Mouse (Mus musculus) adrenal gland, postnatal 4 days (tissue): Measurements from ENCODE around the gene Gm29133. TPM values are rescaled to one million over a fixed set of nuclear protein-coding genes. Genes with fewer than 3 reads are reported as not detected.

ENCODE experiments used
- DNase-seq, 2 experiments: peaks; one replicate each; pipeline ENCODE4 v3.0.0; 2021 to 2022; ENCODE audit warnings: low spot score in 2 of 2, mixed read lengths in 2 of 2
- long read RNA-seq, 2 experiments: library from polyadenylated mRNA; stranded (forward); transcript quantifications; one replicate each; pipeline ENCODE4 v2.0.0; 2021
- total RNA-seq, 2 experiments: library from RNA; stranded (reverse); gene quantifications; 2 replicates each; pipeline ENCODE4 v1.2.3; 2021

The Gm29133 gene
- total RNA-seq = not detected
- long read RNA-seq, experiment 1 = 0 reads
- long read RNA-seq, experiment 2 = 0 reads

DNA sequence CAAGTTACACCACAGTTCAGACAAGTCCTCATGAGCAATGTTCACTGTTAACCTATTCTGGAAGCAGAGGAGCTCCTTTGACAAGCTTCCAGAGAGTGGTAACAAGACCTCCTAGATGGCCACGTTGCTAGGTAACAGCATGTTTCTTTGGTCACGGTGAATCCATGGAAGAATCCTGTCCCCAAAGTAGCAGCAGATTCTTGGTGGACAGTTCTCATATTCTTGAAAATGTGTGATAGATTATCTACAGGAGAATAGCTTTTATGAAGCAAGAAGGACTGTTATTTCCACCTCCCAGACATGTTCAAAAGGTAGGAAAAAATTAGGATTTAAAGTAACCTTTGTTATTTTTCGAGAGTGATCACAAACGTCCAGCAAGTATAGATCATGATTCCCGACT is at the start of gene Gm29133:
Gene Gm29133 (plus strand): TSS at position 301 of the 400 bp plus-strand sequence.
- DNase-seq = no peak

DNA sequence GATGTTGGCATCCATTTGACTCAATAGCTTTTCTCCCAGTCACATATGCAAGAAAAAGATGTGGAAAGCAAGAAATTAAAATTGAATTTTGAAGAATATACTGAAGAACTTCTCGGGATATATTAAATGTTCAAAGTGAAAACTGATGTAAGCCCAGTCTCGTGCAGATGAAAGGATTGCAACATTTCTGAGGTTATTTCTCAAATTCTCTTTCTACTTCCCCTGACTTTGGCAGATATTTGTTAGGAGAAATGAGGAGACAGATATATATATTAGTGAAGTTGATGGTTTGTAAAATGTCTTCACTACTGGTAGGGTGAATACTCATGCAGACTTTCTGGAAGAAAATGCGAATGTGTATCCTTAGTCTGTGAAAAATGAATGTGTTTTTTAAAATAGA is 48.9 kb upstream of the Gm29133 start:
- no peak for DNase-seq

DNA sequence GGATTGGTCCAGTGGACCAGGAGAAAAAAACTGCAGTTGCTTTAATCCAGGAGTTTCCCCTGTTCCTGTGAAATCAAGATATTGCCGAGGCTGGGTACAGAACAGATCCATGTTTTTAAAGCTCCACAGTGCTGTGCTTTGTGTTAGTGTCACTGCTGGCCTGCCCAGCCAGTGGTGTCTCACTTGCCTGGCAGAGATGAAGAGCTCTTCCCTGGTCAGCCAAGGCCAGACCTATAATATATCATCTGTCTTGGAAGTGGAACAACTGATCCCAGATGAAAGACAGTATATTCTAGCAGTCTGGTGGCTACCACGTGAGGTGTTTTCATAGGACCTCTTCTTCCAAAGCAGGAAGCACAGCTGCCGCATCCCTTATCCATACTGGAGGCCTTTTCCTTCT is 46.7 kb upstream of the Gm29133 start:
- DNase-seq = no peak

DNA sequence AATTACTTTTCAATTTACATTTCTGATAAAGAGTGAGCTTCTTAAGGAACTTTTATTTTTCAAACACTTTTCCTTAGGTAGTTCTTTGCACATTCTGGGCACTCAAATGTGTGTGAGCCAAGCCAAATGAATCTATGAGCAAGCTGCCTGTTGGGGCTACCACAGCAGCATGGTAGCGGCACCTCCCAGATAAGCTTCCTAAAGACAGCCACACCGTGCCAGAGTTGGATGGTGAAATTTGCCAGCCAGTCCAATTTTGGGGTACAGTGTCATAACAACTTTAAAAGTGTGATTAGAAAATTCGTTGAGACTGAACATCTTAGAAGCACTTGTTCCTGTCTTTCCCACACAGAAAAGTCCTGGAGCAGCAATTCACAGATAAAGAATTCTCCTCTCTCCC is 41.5 kb upstream of the Gm29133 start:
- no peak for DNase-seq

DNA sequence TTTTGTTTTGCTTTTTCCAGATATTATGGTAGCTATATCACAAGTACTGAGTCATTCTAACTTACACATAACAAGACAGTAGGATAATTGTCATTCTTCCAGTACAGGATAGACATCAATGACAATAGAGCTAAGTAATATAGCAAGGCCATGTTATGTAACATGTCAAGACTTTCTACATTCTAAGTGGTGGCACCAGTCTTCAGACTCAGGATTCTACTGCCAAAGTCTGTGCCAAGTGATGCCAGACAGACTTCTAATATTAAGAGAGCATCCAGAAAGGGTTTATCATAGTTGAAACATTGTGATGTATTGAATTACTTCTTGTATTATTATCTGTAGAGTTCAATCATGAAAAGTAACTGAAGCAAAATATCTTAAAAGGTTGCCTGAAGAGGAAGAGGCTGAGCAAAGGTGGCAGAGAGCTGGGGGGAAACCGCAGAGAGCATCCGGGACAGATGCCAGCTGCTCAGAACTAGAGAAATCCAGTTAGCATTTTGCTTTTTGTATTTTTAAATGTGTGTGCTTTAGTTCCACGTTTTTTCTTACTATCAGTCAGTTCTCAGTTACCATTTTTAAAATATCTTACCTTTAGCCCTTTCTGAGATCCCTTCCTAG is 34.2 kb upstream of the Gm29133 start:
- no peak for DNase-seq

DNA sequence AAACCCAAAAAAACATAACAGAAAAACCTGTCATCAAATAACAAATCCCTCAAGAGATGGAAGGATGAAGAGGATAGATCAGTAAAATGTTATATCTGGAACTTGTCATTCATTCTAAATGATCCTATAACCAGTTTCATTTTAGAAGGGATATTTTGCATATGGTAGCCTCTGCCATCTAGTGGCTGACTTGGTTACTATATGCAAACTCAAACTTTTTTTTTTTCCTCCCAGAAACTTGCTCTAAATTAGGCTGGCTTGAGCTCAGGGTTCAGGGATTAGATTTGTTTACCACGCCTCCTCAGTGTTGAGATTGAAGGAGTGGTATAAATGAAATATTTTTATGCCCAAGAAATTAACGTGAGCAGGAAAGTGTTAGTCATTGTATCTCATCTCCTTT is 27.3 kb upstream of the Gm29133 start:
- DNase-seq = no peak

DNA sequence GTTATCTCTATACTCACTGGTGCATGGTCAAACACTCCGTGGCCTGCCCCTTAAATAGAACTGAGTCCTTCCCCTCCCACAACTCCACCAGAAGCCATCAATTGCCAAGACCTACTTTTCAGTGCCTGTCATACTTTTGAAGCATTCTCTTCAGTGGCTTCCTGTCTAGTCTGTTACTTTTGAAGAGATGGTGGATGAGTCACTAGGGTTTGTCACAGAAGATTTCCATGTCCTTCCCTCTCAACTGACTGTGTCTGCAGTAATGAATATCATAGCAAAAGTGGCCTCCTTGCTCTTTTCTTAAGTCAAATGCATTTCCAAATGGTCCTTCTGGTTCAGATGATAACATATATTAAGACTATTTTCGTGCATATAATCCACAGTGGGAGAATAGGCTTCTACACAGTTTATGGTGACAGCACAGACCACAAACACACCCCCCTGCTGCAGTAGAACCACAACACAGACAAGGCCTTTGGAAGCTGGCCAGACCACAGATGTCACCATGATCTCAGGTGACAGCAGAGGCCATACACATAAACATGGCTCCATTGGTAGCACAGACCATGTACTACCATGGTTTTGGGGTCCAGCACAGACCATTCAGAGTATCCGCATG is 16.9 kb upstream of the Gm29133 start:
- DNase-seq = no peak

DNA sequence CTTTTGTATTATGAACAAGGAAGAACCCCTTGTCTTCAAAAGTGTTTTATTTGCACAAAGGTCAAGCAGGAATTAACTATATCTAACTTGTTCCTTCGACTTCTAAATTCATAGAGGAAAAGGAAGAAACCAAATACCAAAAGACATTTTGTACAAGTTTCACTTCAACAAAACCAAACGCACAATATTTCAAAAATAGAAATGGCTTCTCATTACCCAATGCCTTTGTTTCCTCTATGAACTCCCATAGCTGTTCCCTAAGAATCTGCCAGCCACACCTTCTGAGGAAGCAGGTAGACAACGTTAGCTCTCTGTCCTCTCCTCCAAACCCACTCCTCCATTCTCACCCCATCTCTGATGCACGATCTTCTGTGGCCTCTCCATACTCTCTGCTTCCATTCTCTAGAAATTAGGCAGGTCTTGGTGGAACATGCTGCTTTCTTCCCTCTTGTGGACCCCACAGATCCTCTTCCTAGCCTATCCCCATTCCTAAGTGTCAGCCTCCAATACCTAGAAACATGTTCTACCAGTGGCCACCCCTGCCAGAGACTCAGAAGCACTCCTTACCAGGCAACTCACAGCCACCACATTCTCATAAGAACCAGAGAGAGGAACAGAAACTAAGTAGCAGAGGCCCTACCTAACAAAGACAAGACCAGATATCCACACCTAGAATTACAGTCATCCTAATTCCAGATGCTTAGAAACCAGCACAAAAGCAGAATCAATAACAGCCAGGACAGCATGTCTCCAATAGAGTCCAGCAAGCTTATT is 4.1 kb upstream of the Gm29133 start:
- DNase-seq = no peak

DNA sequence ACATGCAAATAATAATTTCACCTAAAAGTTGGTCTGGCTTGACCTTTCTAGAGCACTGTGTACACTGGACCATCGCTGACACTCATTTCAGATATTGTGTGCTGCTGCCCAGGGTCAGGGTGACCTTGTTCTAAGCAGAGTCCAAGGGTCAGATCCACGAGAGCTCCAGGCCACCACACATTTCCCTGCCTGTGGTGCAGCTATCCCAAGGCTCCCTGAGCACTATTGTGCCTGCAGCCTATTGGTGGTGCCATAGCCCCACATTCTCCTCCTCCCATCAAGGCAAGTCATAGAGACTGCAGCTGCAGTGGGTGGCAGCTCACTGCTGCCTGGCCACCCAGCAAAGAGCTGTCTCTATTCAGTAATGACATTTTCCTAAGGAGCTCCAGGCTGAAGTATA is 2.7 kb upstream of the Gm29133 start:
- DNase-seq = no peak

DNA sequence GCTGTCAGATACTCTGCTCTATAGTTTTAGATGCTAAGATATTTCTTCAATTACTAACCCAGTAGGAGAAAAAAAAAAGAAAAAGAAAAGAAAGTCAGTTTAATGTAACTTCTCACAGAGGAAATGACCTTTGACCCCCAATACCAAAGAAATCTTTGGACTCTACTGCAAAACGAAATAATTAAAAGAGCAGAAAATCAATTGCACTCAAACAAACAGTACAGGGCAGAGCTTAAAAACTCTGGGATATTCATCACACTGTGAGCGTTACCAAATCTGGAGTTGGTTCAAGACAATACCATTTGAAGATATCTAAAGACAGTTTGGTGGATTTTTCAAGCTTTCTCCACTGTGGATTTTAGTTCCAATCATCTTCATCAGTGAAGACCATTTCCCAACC is 15.4 kb downstream of the Gm29133 start:
- DNase-seq = no peak

DNA sequence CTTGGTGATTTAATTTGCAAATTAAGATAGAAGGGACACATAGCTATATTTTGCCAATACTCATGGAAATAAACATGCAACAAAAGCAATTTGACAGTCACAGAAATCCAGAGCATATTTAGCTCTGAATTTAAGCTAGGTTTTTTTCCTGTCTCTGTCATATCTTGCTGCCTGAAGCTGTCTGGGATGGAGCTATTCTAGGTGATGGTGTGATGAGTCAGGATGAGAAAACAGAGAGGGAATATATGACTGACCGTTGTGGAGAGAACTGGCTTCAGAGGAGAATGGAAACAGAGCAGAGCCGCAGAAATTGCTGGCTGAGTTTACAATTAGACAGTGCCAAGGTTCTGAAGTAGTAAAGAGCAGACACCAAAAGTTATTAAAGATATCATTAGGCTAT is 26.3 kb downstream of the Gm29133 start:
- DNase-seq = no peak

DNA sequence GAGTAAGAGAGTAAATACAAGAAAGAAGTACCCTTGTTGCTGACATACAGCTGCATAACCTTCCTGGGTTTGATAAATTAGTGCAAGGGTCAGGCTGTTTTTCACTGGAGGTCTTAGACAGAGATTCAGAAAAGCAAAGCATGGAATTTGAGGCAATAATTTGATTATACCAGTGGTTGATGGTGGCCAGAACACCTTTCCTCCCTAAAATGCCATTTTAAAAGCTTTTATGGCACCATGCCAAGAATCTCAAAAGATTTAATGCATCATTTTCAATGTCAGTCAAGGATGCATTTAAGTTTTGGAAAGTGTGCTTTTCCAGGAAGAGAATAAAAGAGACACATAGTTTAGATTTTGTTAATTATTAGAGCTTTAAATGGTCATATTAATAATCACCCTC is 60.0 kb downstream of the Gm29133 start:
- DNase-seq = no peak

DNA sequence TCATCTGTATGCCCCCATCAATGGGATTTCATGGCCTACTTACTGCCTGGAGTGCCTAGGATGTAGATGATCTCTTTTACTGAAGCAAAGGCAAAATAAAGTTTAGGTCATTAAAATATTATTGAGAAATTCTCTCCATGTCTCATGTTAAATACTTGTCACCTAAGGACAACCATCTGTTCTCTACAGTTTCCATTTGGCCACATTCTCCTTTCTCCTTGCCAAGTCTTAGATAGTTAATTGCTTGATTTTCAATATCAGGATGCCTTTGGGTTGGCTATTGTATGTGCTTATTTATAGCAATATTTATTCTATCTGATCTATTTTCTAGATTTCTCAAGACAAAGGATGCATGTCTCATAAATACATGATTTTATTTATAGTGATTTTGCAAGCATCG is 75.9 kb downstream of the Gm29133 start:
- no peak for DNase-seq

DNA sequence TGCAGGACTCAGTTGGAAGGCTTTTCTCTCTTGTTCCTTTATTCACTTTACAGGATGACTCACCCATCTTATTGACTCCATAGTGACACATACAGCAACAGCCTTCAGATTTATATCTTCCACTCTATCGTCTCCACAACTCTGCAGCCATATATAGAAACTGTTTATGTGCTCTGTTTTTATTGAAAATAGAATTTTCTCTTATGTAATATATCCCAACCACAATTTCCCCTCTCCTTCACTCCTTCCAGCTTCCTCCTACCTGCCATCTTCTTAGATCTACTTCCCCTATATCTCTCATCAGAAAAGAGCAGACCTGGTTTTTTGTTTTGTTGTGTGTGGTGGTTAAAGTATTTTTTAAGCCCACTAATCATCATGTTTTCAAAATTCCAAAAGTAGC is 76.5 kb downstream of the Gm29133 start:
- DNase-seq = no peak

DNA sequence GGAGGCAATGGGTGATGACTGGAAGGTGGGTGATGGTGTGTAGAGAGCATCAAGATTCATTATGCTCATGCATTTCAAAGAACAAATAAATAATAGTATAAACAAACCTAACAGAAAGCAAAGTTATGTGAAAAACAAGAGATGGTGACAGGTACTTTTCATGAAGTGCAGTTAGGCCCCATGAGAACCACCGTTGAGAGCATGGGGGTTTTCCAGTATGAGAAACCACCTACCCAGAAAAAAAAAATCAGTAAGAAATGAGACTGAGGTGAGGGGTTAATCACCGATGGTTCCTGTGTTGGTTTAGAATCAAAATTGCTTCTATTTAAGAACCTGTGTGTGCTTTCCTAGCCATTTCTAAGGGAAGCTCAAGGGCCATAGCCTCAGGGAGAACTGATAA is 86.8 kb downstream of the Gm29133 start:
- DNase-seq = no peak

DNA sequence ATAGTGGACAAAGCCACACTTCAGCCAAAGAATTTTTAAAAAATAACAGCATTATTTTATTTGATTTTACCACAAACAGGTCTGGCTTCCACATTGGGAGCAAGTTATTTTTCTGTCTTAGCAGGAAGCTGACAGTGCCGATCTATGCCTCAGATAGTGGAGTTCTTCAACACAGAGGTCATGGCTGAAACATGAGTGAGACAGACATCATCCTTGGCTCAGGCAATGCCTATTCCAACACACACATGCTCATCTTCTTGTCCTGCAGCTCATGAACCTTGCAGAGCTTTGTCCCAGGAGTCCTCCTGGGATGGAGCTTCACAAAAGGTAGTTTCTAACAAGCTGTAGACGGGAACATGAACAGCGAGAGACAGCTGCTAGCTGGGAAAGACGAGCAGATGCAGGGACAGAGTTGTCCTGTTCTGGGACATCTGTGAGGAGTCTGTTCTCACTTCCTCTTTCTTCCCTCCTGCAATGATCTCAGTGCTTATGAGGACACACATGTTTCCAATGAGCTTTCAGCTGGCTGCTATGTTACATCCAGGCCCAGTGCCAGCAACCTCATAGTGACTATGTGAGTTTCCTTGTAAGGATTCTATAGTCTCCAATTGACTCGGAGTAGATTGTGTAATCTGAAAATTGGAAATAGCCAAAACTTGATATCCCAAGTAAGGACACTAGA is 87.4 kb downstream of the Gm29133 start:
- DNase-seq = no peak

Other genes with a start within 250 kb of the Gm29133 start
- gene Pdcd10, start 191.3 kb upstream of the Gm29133 start, total RNA-seq = 10 to 100 TPM; 78.2 to 84.9 TPM
- gene Serpini1, start 190.7 kb upstream of the Gm29133 start, total RNA-seq = 1 to 10 TPM; 4.9 to 7.8 TPM
- 10 to 100 TPM; 89.3 to 99.7 TPM for gene Golim4, start 208.8 kb downstream of the Gm29133 start, total RNA-seq